Mouse (Mus musculus) heart, adult 18-20 months (tissue): ENCODE data around the gene Ckmt1. TPM values are rescaled to one million over a fixed set of nuclear protein-coding genes. Genes with fewer than 3 reads are reported as not detected.

Experiments
- DNase-seq, 2 experiments: peaks; one replicate each; pipeline ENCODE4 v3.0.0; 2021 to 2022; ENCODE audit warnings: mixed read lengths in 1 of 2
- total RNA-seq, 2 experiments: library from RNA; stranded (reverse); gene quantifications; 2 replicates each; pipeline ENCODE4 v1.2.3; 2021

The Ckmt1 gene
- total RNA-seq, 2 experiments from 2014 or later: 1.2 to 2.7 TPM

- DNase-seq: peak in 1 of 2 experiments; percentile 28
Observed at GRCm38 (mm10) chr2:121412843-121413386, 55.4 kb downstream of the Ckmt1 start.

Other genes with a start within 250 kb of the Ckmt1 start
- gene Tgm7, start 247.9 kb upstream of the Ckmt1 start, total RNA-seq: not detected
- gene Adal, start 217.3 kb upstream of the Ckmt1 start, total RNA-seq: 10 to 100 TPM; 10.3 to 11.2 TPM
- 1 to 10 TPM; 8.8 to 9.4 TPM for gene Lcmt2, start 217.1 kb upstream of the Ckmt1 start, total RNA-seq
- gene Tubgcp4, start 187.1 kb upstream of the Ckmt1 start, total RNA-seq: 10 to 100 TPM; 16.4 to 21.3 TPM
- gene Zscan29, start 186.6 kb upstream of the Ckmt1 start, total RNA-seq: 1 to 10 TPM; 5.8 to 6.8 TPM
- 10 to 100 TPM; 28.1 to 28.4 TPM for gene Trp53bp1, start 86.3 kb upstream of the Ckmt1 start, total RNA-seq
- 1 to 10 TPM; 3.5 to 3.8 TPM for gene Map1a, start 68.1 kb upstream of the Ckmt1 start, total RNA-seq
- gene Ppip5k1, start 2.3 kb upstream of the Ckmt1 start, total RNA-seq: 10 to 100 TPM; 87.5 to 93.6 TPM
- gene Strc, start 29.5 kb downstream of the Ckmt1 start, total RNA-seq: not detected
- 100 to 1,000 TPM; 113 to 144 TPM for gene Pdia3, start 56.1 kb downstream of the Ckmt1 start, total RNA-seq
- 1 to 10 TPM; 3.1 to 4.4 TPM for gene Catsper2, start 56.1 kb downstream of the Ckmt1 start, total RNA-seq
- under 1 TPM in 1 of 2 experiments, not detected in 1; 0.57 TPM for gene Ell3, start 86.6 kb downstream of the Ckmt1 start, total RNA-seq
- gene Serf2, start 91.5 kb downstream of the Ckmt1 start, total RNA-seq: 100 to 1,000 TPM; 366 to 459 TPM
- 10 to 100 TPM; 17.8 to 23.7 TPM for gene Hypk, start 95.6 kb downstream of the Ckmt1 start, total RNA-seq
- gene Serinc4, start 99.1 kb downstream of the Ckmt1 start, total RNA-seq: not detected
- gene Mfap1b, start 116.4 kb downstream of the Ckmt1 start, total RNA-seq: 10 to 100 TPM; 29.3 to 31.7 TPM
- 10 to 100 TPM; 31.7 to 39.0 TPM for gene Mfap1a, start 149.0 kb downstream of the Ckmt1 start, total RNA-seq
- 1 to 10 TPM; 2.9 to 3.5 TPM for gene Wdr76, start 149.0 kb downstream of the Ckmt1 start, total RNA-seq